In the genomic region with DNA sequence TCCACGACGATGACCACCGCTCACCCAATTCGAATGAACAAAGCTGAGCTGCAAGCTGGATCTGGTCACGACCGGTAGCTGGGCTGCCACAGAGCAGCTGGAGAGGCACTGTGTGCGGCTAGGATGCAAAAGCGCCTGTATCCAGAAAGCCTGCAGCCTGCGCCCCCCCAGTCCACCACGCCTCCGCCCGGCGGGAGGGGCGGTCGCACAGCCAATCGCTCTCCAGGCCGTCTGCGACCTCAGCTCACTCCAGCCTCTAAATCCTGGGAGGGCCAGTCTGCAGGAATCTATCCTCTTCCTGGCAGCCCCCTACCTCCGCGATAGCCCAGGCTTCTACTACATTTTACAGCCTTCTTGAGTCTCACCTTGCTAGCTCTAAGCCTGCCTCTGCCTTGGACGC, we compare ENCODE assay signal across 8 mouse cellular contexts. TPM values are rescaled to one million over a fixed set of nuclear protein-coding genes. Genes with fewer than 3 reads are reported as not detected.
DNase-seq lines count a peak whose midpoint lies in the region; ATAC-seq and TF ChIP-seq lines count a peak whose summit lies in the region.

A gene (minus strand): TSS at position 116 of the 400 bp plus-strand sequence.

- H3K36me3 ChIP-seq in lung, embryonic 14.5 days (ENCODE audit: insufficient read depth) = no peaks in the 10 kb centered on the region
- no peaks in the 10 kb centered on the region for H3K36me3 ChIP-seq in heart, embryonic 16.5 days (ENCODE audit: control insufficient read depth, insufficient read depth)
- no peaks in the 10 kb centered on the region for H3K36me3 ChIP-seq in stomach, embryonic 16.5 days (ENCODE audit: control insufficient read depth, insufficient read depth, low read length)

- H3K9me3 ChIP-seq in lung, embryonic 14.5 days (ENCODE audit: low read depth, low read length) = no peaks in the 10 kb centered on the region
- H3K9me3 ChIP-seq in heart, embryonic 16.5 days (replicated peaks; ENCODE audit: control insufficient read depth, low read length) = no peaks in the 10 kb centered on the region
- no peaks in the 10 kb centered on the region for H3K9me3 ChIP-seq in stomach, embryonic 16.5 days (replicated peaks; ENCODE audit: control insufficient read depth, low read length)

- peak; percentile 76 for DNase-seq in lung, embryonic 14.5 days
- no peak for DNase-seq in lung, postnatal 36 days
- DNase-seq in embryo, embryonic 11 days = peak; percentile 73
- DNase-seq in layer of hippocampus, adult 8-10 months (ENCODE audit: low spot score in 2 of 2) = peak in 1 of 2 experiments; percentile 39
- DNase-seq in lung, postnatal 14 days = peak; percentile 35
- no peak for DNase-seq in natural killer cell, adult 2 months (ENCODE audit: low spot score in 2 of 2)

- H3K4me3 ChIP-seq in lung, embryonic 14.5 days (ENCODE audit: low read depth, low read length) = peak within 1 kb of the TSS; percentile 51
- H3K4me3 ChIP-seq in heart, embryonic 16.5 days (ENCODE audit: low read length) = peak within 1 kb of the TSS; percentile 66
- peak within 1 kb of the TSS; percentile 59 for H3K4me3 ChIP-seq in stomach, embryonic 16.5 days (replicated peaks; ENCODE audit: low read length)

- H3K4me1 ChIP-seq in lung, embryonic 14.5 days (ENCODE audit: insufficient read depth) = peaks cover 10% of the 10 kb centered on the region
- H3K4me1 ChIP-seq in heart, embryonic 16.5 days (ENCODE audit: control insufficient read depth, insufficient read depth, low read length) = peaks cover 13% of the 10 kb centered on the region
- peaks cover 27% of the 10 kb centered on the region for H3K4me1 ChIP-seq in stomach, embryonic 16.5 days (ENCODE audit: control insufficient read depth, insufficient read depth, low read length)

- peak; percentile 69 for ATAC-seq in lung, embryonic 14.5 days (ENCODE audit: insufficient read depth)
- ATAC-seq in heart, embryonic 16.5 days (replicated peaks; ENCODE audit: extremely low read depth, insufficient read depth, low FRiP score) = peak; percentile 38; the same call in 1 of the 2 replicates
- peak; percentile 68; the same call in 1 of the 2 replicates for ATAC-seq in stomach, embryonic 16.5 days (ENCODE audit: insufficient read depth, low FRiP score)

- H3K27me3 ChIP-seq in lung, embryonic 14.5 days (ENCODE audit: insufficient read depth, low read length) = no peaks in the 10 kb centered on the region
- H3K27me3 ChIP-seq in heart, embryonic 16.5 days (ENCODE audit: control insufficient read depth, insufficient read depth, low read length) = 0 out of 2 replicates have a peak, but pooled peaks cover 2% of the 10 kb centered on the region
- no peaks in the 10 kb centered on the region for H3K27me3 ChIP-seq in stomach, embryonic 16.5 days (ENCODE audit: control insufficient read depth, insufficient read depth, low read length)

- TF ChIP-seq CTCF in lung, embryonic 14.5 days (IDR thresholded peaks at IDR 0.05; ENCODE audit: low read depth) = no peak

- peak within 1 kb of the TSS; percentile 67 for H3K4me2 ChIP-seq in lung, embryonic 14.5 days
- H3K4me2 ChIP-seq in heart, embryonic 16.5 days (ENCODE audit: low read depth, low read length) = peak within 1 kb of the TSS; percentile 82
- peak within 1 kb of the TSS; percentile 62 for H3K4me2 ChIP-seq in stomach, embryonic 16.5 days (ENCODE audit: low read depth, low read length)

- peak within 1 kb of the TSS; percentile 77 for H3K27ac ChIP-seq in lung, embryonic 14.5 days (ENCODE audit: low read depth)
- peak within 1 kb of the TSS; percentile 51 for H3K27ac ChIP-seq in heart, embryonic 16.5 days (ENCODE audit: low read length)
- H3K27ac ChIP-seq in stomach, embryonic 16.5 days (ENCODE audit: low read length) = peak within 1 kb of the TSS; percentile 77

- WGBS in lung, embryonic 14.5 days = 2% methylated on average over 21 of the region's 21 CpGs
- 7% methylated on average over 20 of the region's 21 CpGs for WGBS in heart, embryonic 16.5 days
- WGBS in stomach, embryonic 16.5 days = 5% methylated on average over 21 of the region's 21 CpGs

- H3K9ac ChIP-seq in lung, embryonic 14.5 days = peak within 1 kb of the TSS; percentile 55
- peak within 1 kb of the TSS; percentile 77 for H3K9ac ChIP-seq in heart, embryonic 16.5 days (ENCODE audit: low read length)
- peak within 1 kb of the TSS; percentile 72 for H3K9ac ChIP-seq in stomach, embryonic 16.5 days (ENCODE audit: low read length)

RNA-seq across cellular contexts. Expression of the gene that starts here (rescaled TPM):
- polyA plus RNA-seq in lung, embryonic 14.5 days (2014; fragmentation: Nextera tagmentation; extraction: Ambion mirVana) = 25.1 and 28.1 TPM in 2 replicates
- 73.8 and 91.0 TPM in 2 replicates for polyA plus RNA-seq in heart, embryonic 16.5 days (2015; fragmentation: Nextera tagmentation; extraction: Ambion mirVana)
- total RNA-seq in layer of hippocampus, adult 8-10 months (2022) = 100 to 1,000 TPM; 256 to 294 (median 274) TPM
- polyA plus RNA-seq in stomach, embryonic 16.5 days (2015; fragmentation: Nextera tagmentation; extraction: Ambion mirVana) = 45.4 and 53.6 TPM in 2 replicates

Comparison
In these comparisons a context has a peak if more than half of its experiments do, and no peak if none do; other contexts are left out.
1. DNase-seq: peak in lung, embryonic 14.5 days (single experiment), embryo, embryonic 11 days (single experiment) and lung, postnatal 14 days (single experiment); none in lung, postnatal 36 days (single experiment) and natural killer cell, adult 2 months (0 of 2).
2. Peak in every context shown above with its lines, with median percentiles within 50 percentile points of each other: ATAC-seq, H3K27ac ChIP-seq, H3K4me2 ChIP-seq, H3K4me3 ChIP-seq and H3K9ac ChIP-seq.